Mouse (Mus musculus): ENCODE data around the gene Pacs2.

GRCm38 (mm10) chr12:113107431-113108124, 93.3 kb downstream of the Pacs2 start:
- TF ChIP-seq ZMIZ1 (IDR thresholded peaks at IDR 0.05; ENCODE audit: low read depth, low read length): no peak
- peak; percentile 98 for TF ChIP-seq TAL1 (IDR thresholded peaks at IDR 0.05; ENCODE audit: low read length)
- no peak for TF ChIP-seq CTCF (IDR thresholded peaks at IDR 0.05 in 2 of 3, conservative IDR thresholded peaks at IDR 0.05 in 1 of 3; ENCODE audit: control insufficient read depth in 1 of 3, insufficient read depth in 1 of 3, low read depth in 2 of 3, low read length in 3 of 3, poor library complexity in 1 of 3, severe bottlenecking in 1 of 3)
- TF ChIP-seq ETS1 (IDR thresholded peaks at IDR 0.05; ENCODE audit: low read depth, low read length): no peak
- no peak for TF ChIP-seq MEF2A (IDR thresholded peaks at IDR 0.05; ENCODE audit: extremely low read depth, insufficient replicate concordance, low read depth, low read length, poor library complexity, severe bottlenecking)
- no peak for TF ChIP-seq MAX (IDR thresholded peaks at IDR 0.05; ENCODE audit: low read length)
- peak in 1 of 2 experiments; percentile 58; a peak in 1 of 4 replicates for TF ChIP-seq POLR2A (IDR thresholded peaks at IDR 0.05; ENCODE audit: control insufficient read depth in 1 of 2, insufficient read depth in 1 of 2, low read depth in 1 of 2, low read length in 2 of 2, poor library complexity in 1 of 2)
- TF ChIP-seq TCF12 (IDR thresholded peaks at IDR 0.05; ENCODE audit: low read depth, low read length): no peak
- TF ChIP-seq SMC3 (IDR thresholded peaks at IDR 0.05; ENCODE audit: low read depth, low read length): no peak
- no peak for TF ChIP-seq ZC3H11A (IDR thresholded peaks at IDR 0.05; ENCODE audit: low read depth, low read length)
- TF ChIP-seq POLR2AphosphoS5 (IDR thresholded peaks at IDR 0.05; ENCODE audit: borderline replicate concordance, low read depth, low read length): no peak
- TF ChIP-seq USF1 (IDR thresholded peaks at IDR 0.05; ENCODE audit: low read depth, low read length): no peak
- TF ChIP-seq MYC (IDR thresholded peaks at IDR 0.05; ENCODE audit: low read depth, low read length): no peak

Data from MEL (cell line).